Mouse (Mus musculus) adrenal gland, adult 18-20 months (tissue): ENCODE measurements around the gene Sart3. TPM values are rescaled to one million over a fixed set of nuclear protein-coding genes. Genes with fewer than 3 reads are reported as not detected.
A peak's percentile ranks its signal among the peaks of the same experiment; 100 is the strongest.
"Not testable (repeated sequence)": the region's sequence is repeated elsewhere in the genome, so short reads cannot be mapped to it uniquely, and the experiment has no call there.

Experiments
- DNase-seq, 2 experiments: peaks; one replicate each; pipeline ENCODE4 v3.0.0; 2021 to 2022; ENCODE audit warnings: low spot score in 2 of 2
- long read RNA-seq, 2 experiments: library from polyadenylated mRNA; stranded (forward); transcript quantifications; one replicate each; pipeline ENCODE4 v2.0.0; 2021
- total RNA-seq, 2 experiments: library from RNA; stranded (reverse); gene quantifications; 1 replicate in 1 of 2; 2 replicates in 1 of 2; pipeline ENCODE4 v1.2.3; 2021

Gene Sart3
- 10 to 100 TPM; 28.4 to 33.7 TPM for total RNA-seq
- long read RNA-seq, experiment 1, full-length matches to known transcripts: 21 of 31 reads
- long read RNA-seq, experiment 1, partial matches to known transcripts: 4 of 31 reads
- long read RNA-seq, experiment 1, other reads (novel, unspliced or antisense): 6 of 31 reads
- long read RNA-seq, experiment 2, full-length matches to known transcripts: 46 of 72 reads
- long read RNA-seq, experiment 2, partial matches to known transcripts: 21 of 72 reads
- long read RNA-seq, experiment 2, other reads (novel, unspliced or antisense): 5 of 72 reads

GRCm38 (mm10) chr5:113772450-113772895 lies at the start of gene Sart3, which contains the start of gene Iscu:
Sart3 (minus strand) TSS chr5:113772510.
Iscu (plus strand) TSS chr5:113772748.
- DNase-seq: peak; percentile 96 to 99

- no peak for DNase-seq
These were observed 46.3 kb upstream of the Sart3 start for GRCm38 (mm10) chr5:113818572-113818971.

- DNase-seq: peak; percentile 81 to 84
These were observed 43.4 kb upstream of the Sart3 start for GRCm38 (mm10) chr5:113815638-113816152.

- no peak for DNase-seq
These were observed 42.7 kb upstream of the Sart3 start for GRCm38 (mm10) chr5:113815041-113815389.

GRCm38 (mm10) chr5:113814111-113815040 lies 42.1 kb upstream of the Sart3 start:
- DNase-seq: no peak

GRCm38 (mm10) chr5:113813608-113814007 lies 41.3 kb upstream of the Sart3 start:
- no peak for DNase-seq

GRCm38 (mm10) chr5:113812638-113813037 lies 40.3 kb upstream of the Sart3 start:
- DNase-seq: no peak

GRCm38 (mm10) chr5:113811824-113812420 lies 39.6 kb upstream of the Sart3 start:
- not testable (repeated sequence) for DNase-seq

- no peak for DNase-seq
These were observed 37.8 kb upstream of the Sart3 start for GRCm38 (mm10) chr5:113810111-113810510.

- DNase-seq: no peak
These were observed 35.9 kb upstream of the Sart3 start for GRCm38 (mm10) chr5:113808177-113808576.

GRCm38 (mm10) chr5:113807712-113808111 lies 35.4 kb upstream of the Sart3 start:
- DNase-seq: no peak

GRCm38 (mm10) chr5:113806414-113806813 lies 34.1 kb upstream of the Sart3 start:
- no peak for DNase-seq

GRCm38 (mm10) chr5:113805301-113805700 lies 33.0 kb upstream of the Sart3 start:
- DNase-seq: no peak

- no peak for DNase-seq
These were observed 32.2 kb upstream of the Sart3 start for GRCm38 (mm10) chr5:113804395-113804966.

- peak in 1 of 2 experiments; percentile 19 for DNase-seq
These were observed 28.0 kb upstream of the Sart3 start, which contains the start of gene Tmem119 for GRCm38 (mm10) chr5:113800280-113800679. Tmem119 (minus strand) TSS chr5:113800516.

GRCm38 (mm10) chr5:113799691-113800090 lies 27.4 kb upstream of the Sart3 start:
- no peak for DNase-seq

- no peak for DNase-seq
These were observed 26.2 kb upstream of the Sart3 start for GRCm38 (mm10) chr5:113798525-113798924.

- no peak for DNase-seq
These were observed 25.0 kb upstream of the Sart3 start for GRCm38 (mm10) chr5:113797149-113797882.

GRCm38 (mm10) chr5:113796401-113797148 lies 24.3 kb upstream of the Sart3 start:
- no peak for DNase-seq
